Mouse (Mus musculus) effector memory CD4-positive, alpha-beta T cell, adult 5 months (primary cell): ENCODE results near the gene Mthfd2l. TPM values are rescaled to one million over a fixed set of nuclear protein-coding genes. Genes with fewer than 3 reads are reported as not detected.

Experiments
- polyA plus RNA-seq: library from polyadenylated mRNA; unstranded; fragments of 100-300 nt; shearing (Covaris generic); gene quantifications from one replicate; pipeline ENCODE4 v1.2.1, GENCODE M21; 2017

Gene Mthfd2l
- 4.8 TPM for polyA plus RNA-seq

GRCm38 (mm10) chr5:90930971-90931851 is at the start of gene Mthfd2l:
Mthfd2l (plus strand) TSS chr5:90931117.

GRCm38 (mm10) chr5:90890519-90891463 is 40.1 kb upstream of the Mthfd2l start, which contains the start of gene Cxcl1:
Cxcl1 (plus strand) TSS chr5:90891241.

GRCm38 (mm10) chr5:90903339-90904020 is 27.4 kb upstream of the Mthfd2l start, which contains the start of gene Cxcl2:
Cxcl2 (plus strand) TSS chr5:90903871.

GRCm38 (mm10) chr5:91027164-91027563 is 96.2 kb downstream of the Mthfd2l start, which contains the start of gene Epgn:
Epgn (plus strand) TSS chr5:91027464.

Other genes starting within 250 kb of the Mthfd2l start
- not detected for gene Cxcl5, start 171.8 kb upstream of the Mthfd2l start, polyA plus RNA-seq
- gene Ppbp, start 162.6 kb upstream of the Mthfd2l start, polyA plus RNA-seq = not detected
- not detected for gene Pf4, start 158.7 kb upstream of the Mthfd2l start, polyA plus RNA-seq
- not detected for gene Cxcl3, start 145.0 kb upstream of the Mthfd2l start, polyA plus RNA-seq
- gene Cxcl15, start 136.6 kb upstream of the Mthfd2l start, polyA plus RNA-seq = not detected
- gene Cxcl1, start 39.9 kb upstream of the Mthfd2l start, polyA plus RNA-seq = not detected
- not detected for gene Cxcl2, start 27.2 kb upstream of the Mthfd2l start, polyA plus RNA-seq
- not detected for gene Epgn, start 96.3 kb downstream of the Mthfd2l start, polyA plus RNA-seq
- not detected for gene Ereg, start 143.5 kb downstream of the Mthfd2l start, polyA plus RNA-seq
- gene Areg, start 208.5 kb downstream of the Mthfd2l start, polyA plus RNA-seq = 136 TPM